Mouse (Mus musculus) testis, adult 2 months (tissue): ENCODE measurements around the gene B430305J03Rik.

Source experiments
- CTCF ChIP-seq: fragments of 200-500 bp; IDR thresholded peaks from 2 replicates; pipeline ENCODE4 v1.5.1; 2012; ENCODE audit warnings: low read depth, mild to moderate bottlenecking, inconsistent platforms, low read length, moderate library complexity; ENCODE audit not compliant: control insufficient read depth, insufficient read depth, insufficient replicate concordance
- POLR2A ChIP-seq: fragments of 200-500 bp; IDR thresholded peaks from 2 replicates; pipeline ENCODE4 v1.6.1; 2012; ENCODE audit warnings: low read depth, mild to moderate bottlenecking, inconsistent platforms, low read length, moderate library complexity; ENCODE audit not compliant: control insufficient read depth

- TF ChIP-seq POLR2A (no peak), CTCF (no peak)
Observed at GRCm38 (mm10) chr3:61361338-61361737, 4.4 kb downstream of the B430305J03Rik start, which contains the start of gene Rap2b.
